Mouse (Mus musculus) lung, postnatal 0 days (tissue): Measurements from ENCODE around the gene Adgrg3. TPM values are rescaled to one million over a fixed set of nuclear protein-coding genes. Genes with fewer than 3 reads are reported as not detected.

ENCODE experiments used
- ATAC-seq: fragments of 200-750 bp; cut with Nextera tagmentation; 2 replicates; pipeline ENCODE4 v1.8.0; 2017; ENCODE audit warnings: moderate library complexity
- DNase-seq: peaks from one replicate; pipeline ENCODE4 v3.0.0-alpha.2; 2016; ENCODE audit warnings: low spot score
- H3K27ac ChIP-seq: fragments of 300-500 bp; sonication (generic); 2 replicates; pipeline ENCODE4 v1.5.1; 2014; ENCODE audit warnings: antibody characterized with exemption, mild to moderate bottlenecking, low read length, mixed read lengths
- H3K27me3 ChIP-seq: fragments of 300-500 bp; sonication (generic); replicated peaks from 2 replicates; pipeline ENCODE4 v1.6.1; 2014; ENCODE audit warnings: low read length, mixed read lengths; ENCODE audit not compliant: insufficient read depth
- H3K36me3 ChIP-seq: fragments of 300-500 bp; sonication (generic); 2 replicates; pipeline ENCODE4 v1.6.1; 2014; ENCODE audit warnings: low read length, mixed read lengths; ENCODE audit not compliant: insufficient read depth
- H3K4me1 ChIP-seq: fragments of 300-500 bp; sonication (generic); 2 replicates; pipeline ENCODE4 v1.6.1; 2014; ENCODE audit warnings: antibody characterized with exemption, low read depth, low read length, mixed read lengths; ENCODE audit not compliant: insufficient read depth
- H3K4me2 ChIP-seq: fragments of 300-500 bp; sonication (generic); replicated peaks from 2 replicates; pipeline ENCODE4 v1.6.1; 2014; ENCODE audit warnings: low read depth, mild to moderate bottlenecking, low read length, moderate library complexity, mixed read lengths
- H3K4me3 ChIP-seq: fragments of 300-500 bp; sonication (generic); 2 replicates; pipeline ENCODE4 v1.5.1; 2014; ENCODE audit warnings: low read depth, low read length
- H3K9ac ChIP-seq: fragments of 300-500 bp; sonication (generic); replicated peaks from 2 replicates; pipeline ENCODE4 v1.6.1; 2014; ENCODE audit warnings: low read depth, mild to moderate bottlenecking
- H3K9me3 ChIP-seq: fragments of 300-500 bp; sonication (generic); 2 replicates; pipeline ENCODE4 v1.6.1; 2016; ENCODE audit warnings: low read length, mixed read lengths
- CTCF ChIP-seq: IDR thresholded peaks from 2 replicates; pipeline ENCODE4 v1.5.1; 2016; ENCODE audit warnings: antibody characterized with exemption, mild to moderate bottlenecking
- EP300 ChIP-seq: IDR thresholded peaks from 2 replicates; pipeline ENCODE4 v1.6.1; 2016; ENCODE audit warnings: antibody characterized with exemption, mild to moderate bottlenecking, control low read depth
- WGBS: fragments of 180-500 bp; shearing (Covaris S2); extraction: QIAGEN DNeasy Blood & Tissue Kit; methylation state at CpG from one replicate; pipeline ENCODE4 v1.1.7; 2014; 5-methylcytosine and 5-hydroxymethylcytosine counted together
- polyA plus RNA-seq: library from polyadenylated mRNA; unstranded; fragments of >200 nt; fragmentation: Nextera tagmentation; extraction: Ambion mirVana; gene quantifications from 2 replicates; pipeline ENCODE4 v1.2.1, GENCODE M21; 2015

The Adgrg3 gene
- polyA plus RNA-seq, 1 experiment from 2014 or later, result 5.3 TPM

GRCm38 (mm10) chr8:95046982-95047381 lies 29.5 kb downstream of the Adgrg3 start:
- Histone ChIP-seq H3K36me3 (no peaks in the 10 kb centered on the region), H3K9me3 (no peaks in the 10 kb centered on the region), H3K27me3 (no peaks in the 10 kb centered on the region), H3K4me3 (no peak overlapping the region), H3K27ac (no peak overlapping the region), H3K4me1 (no peaks in the 10 kb centered on the region), H3K4me2 (no peak overlapping the region), H3K9ac (no peak overlapping the region)
- 49% methylated on average over 3 of the region's 3 CpGs for WGBS
- TF ChIP-seq CTCF (no peak), EP300 (no peak)
- DNase-seq (no peak), ATAC-seq (no peak)

DNA sequence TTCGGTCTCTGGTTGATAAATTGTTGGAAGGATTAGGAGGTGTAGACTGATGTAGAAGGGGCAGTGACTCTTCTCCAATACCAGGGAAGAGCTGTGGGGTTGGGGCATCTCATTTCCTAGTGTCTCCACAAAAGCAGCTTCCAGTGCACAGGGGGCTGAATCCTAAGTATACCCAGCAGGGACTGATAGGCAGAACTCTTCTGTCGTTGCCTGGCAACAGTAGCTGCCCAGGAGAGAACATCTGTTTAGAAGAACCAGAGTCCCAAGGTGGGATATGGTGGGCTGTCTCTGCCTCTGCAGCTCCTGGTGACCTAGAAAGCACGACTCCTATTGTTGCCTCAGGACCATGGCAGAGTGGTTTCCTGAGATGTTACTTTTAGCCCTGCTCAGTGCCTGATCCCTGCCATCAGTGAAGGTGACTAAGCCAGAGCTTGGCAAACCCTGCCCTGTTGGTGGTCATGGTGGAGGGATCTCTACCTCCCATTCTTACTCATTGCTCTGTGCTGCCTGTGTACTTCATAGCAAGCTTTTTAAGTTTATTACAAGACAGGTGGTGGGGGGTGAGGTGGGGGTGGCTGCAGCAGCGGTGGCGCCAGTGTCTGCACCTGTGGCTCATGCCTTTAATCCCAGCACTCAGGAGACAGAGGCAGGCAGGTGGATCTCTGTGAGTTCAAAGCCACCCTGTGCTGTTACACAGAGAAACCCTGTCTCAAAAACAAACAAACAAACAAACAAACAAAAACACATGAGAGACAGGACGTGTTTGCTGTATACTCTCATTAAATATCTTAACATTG lies 30.6 kb downstream of the Adgrg3 start:
- H3K27me3 ChIP-seq, result no peaks in the 10 kb centered on the region
- no peaks in the 10 kb centered on the region for H3K9me3 ChIP-seq
- no peaks in the 10 kb centered on the region for H3K4me1 ChIP-seq
- H3K4me2 ChIP-seq, result no peak overlapping the region
- WGBS, result 63% methylated on average over 6 of the region's 6 CpGs
- TF ChIP-seq EP300 (no peak), CTCF (no peak)
- H3K27ac ChIP-seq, result no peak overlapping the region
- no peak for ATAC-seq
- no peak for DNase-seq
- H3K36me3 ChIP-seq, result no peaks in the 10 kb centered on the region
- H3K9ac ChIP-seq, result no peak overlapping the region
- H3K4me3 ChIP-seq, result no peak overlapping the region

GRCm38 (mm10) chr8:95049636-95050035 lies 32.1 kb downstream of the Adgrg3 start:
- H3K9ac ChIP-seq, result no peak overlapping the region
- no peaks in the 10 kb centered on the region for H3K36me3 ChIP-seq
- WGBS, result 58% methylated on average over 2 of the region's 2 CpGs
- H3K4me1 ChIP-seq, result no peaks in the 10 kb centered on the region
- DNase-seq (no peak), ATAC-seq (no peak)
- no peak overlapping the region for H3K4me3 ChIP-seq
- TF ChIP-seq CTCF (no peak), EP300 (no peak)
- H3K4me2 ChIP-seq, result no peak overlapping the region
- no peaks in the 10 kb centered on the region for H3K27me3 ChIP-seq
- no peak overlapping the region for H3K27ac ChIP-seq
- no peaks in the 10 kb centered on the region for H3K9me3 ChIP-seq

GRCm38 (mm10) chr8:95054438-95054837 lies 36.9 kb downstream of the Adgrg3 start:
- Histone ChIP-seq H3K27ac (no peak overlapping the region), H3K36me3 (no peaks in the 10 kb centered on the region), H3K4me2 (no peak overlapping the region), H3K4me3 (no peak overlapping the region), H3K9me3 (no peaks in the 10 kb centered on the region), H3K27me3 (no peaks in the 10 kb centered on the region), H3K4me1 (no peaks in the 10 kb centered on the region), H3K9ac (no peak overlapping the region)
- TF ChIP-seq EP300 (no peak), CTCF (no peak)
- ATAC-seq (no peak), DNase-seq (no peak)
- WGBS, result 48% methylated on average over 6 of the region's 6 CpGs

DNA sequence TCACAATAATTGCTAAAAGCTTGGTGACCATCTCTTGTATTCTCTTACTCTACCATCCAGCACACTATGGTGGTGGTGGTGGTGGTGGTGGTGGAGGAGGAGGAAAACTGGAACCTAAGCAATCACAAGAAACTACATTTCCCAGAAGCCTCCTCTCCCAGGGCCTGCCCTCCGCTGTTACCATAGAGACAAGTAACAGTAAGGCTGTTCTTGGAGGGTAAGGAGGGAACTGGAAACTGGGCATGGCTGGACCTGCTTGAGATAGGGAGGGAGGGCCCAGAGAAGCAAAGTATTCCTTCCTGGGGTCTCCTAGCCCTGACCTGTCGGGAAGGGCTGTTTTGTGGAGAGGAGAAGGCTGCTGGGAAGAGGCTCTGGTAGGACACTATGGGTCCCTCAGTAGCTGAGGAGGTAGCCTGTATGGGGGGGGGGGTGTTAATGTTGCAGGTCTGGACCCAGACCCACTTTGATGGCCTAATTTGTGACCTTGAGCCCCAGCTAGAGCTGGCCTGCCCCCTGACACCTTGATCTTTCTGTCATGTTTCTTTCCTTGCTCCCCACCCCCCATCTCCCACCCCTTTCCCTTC lies 37.5 kb downstream of the Adgrg3 start, which contains the start of gene Drc7:
Gene Drc7, plus strand, starts transcription at position 177 of the 584 bp plus-strand sequence.
- no peak within 1 kb of the TSS for H3K4me3 ChIP-seq
- WGBS, result 21% methylated on average over 2 of the region's 2 CpGs
- no peak within 1 kb of the TSS for H3K9ac ChIP-seq
- ATAC-seq, result peak; percentile 82
- H3K4me1 ChIP-seq, result no peaks in the 10 kb centered on the region
- no peaks in the 10 kb centered on the region for H3K36me3 ChIP-seq
- DNase-seq, result peak; percentile 81
- H3K9me3 ChIP-seq, result no peaks in the 10 kb centered on the region
- no peak within 1 kb of the TSS for H3K4me2 ChIP-seq
- no peaks in the 10 kb centered on the region for H3K27me3 ChIP-seq
- no peak within 1 kb of the TSS for H3K27ac ChIP-seq
- TF ChIP-seq CTCF (no peak), EP300 (no peak)

GRCm38 (mm10) chr8:95056414-95056813 lies 38.9 kb downstream of the Adgrg3 start:
- no peak for TF ChIP-seq EP300
- no peak for TF ChIP-seq CTCF
- ATAC-seq, result no peak
- WGBS, result 61% methylated on average over 5 of the region's 5 CpGs

More at GRCm38 (mm10) chr8:95056414-95056813, 38.9 kb downstream of the Adgrg3 start:
- Histone ChIP-seq H3K27me3 (no peaks in the 10 kb centered on the region), H3K4me1 (no peaks in the 10 kb centered on the region), H3K27ac (no peak overlapping the region), H3K9ac (no peak overlapping the region), H3K9me3 (no peaks in the 10 kb centered on the region), H3K36me3 (no peaks in the 10 kb centered on the region), H3K4me3 (no peak overlapping the region), H3K4me2 (no peak overlapping the region)
- no peak for DNase-seq
